Mouse (Mus musculus): Measurements from ENCODE around the gene Lrrc7. TPM values are rescaled to one million over a fixed set of nuclear protein-coding genes. Genes with fewer than 3 reads are reported as not detected.

Lrrc7 gene
- total RNA-seq, 1 experiment: not detected

- in situ Hi-C loops (cut with MboI; ENCODE audit: low sequenced_read_pairs in 2 of 2, unreplicated experiment in 2 of 2): no loop called here
Measured at GRCm38 (mm10) chr3:158278631-158279030, 283.4 kb downstream of the Lrrc7 start.

GRCm38 (mm10) chr3:158272700-158273099 is 289.3 kb downstream of the Lrrc7 start:
- Histone ChIP-seq H3K9ac (ENCODE audit: insufficient read depth, low read depth, low read length, poor library complexity, severe bottlenecking) (no peak overlapping the region), H3K4me3 (ENCODE audit: insufficient read depth in 1 of 2, low read depth in 1 of 2, low read length in 2 of 2, poor library complexity in 1 of 2, severe bottlenecking in 1 of 2) (no peak overlapping the region), H3K9me3 (ENCODE audit: control insufficient read depth, insufficient read depth, low read depth, low read length) (no peaks in the 10 kb centered on the region), H3K36me3 (ENCODE audit: control insufficient read depth, insufficient read depth, low read length, poor library complexity, severe bottlenecking) (no peaks in the 10 kb centered on the region), H3K27ac (ENCODE audit: insufficient read depth, low read depth, low read length, poor library complexity, severe bottlenecking) (no peak overlapping the region), H3K4me1 (ENCODE audit: control insufficient read depth in 2 of 2, insufficient read depth in 2 of 2, low read length in 2 of 2, poor library complexity in 1 of 2) (no peaks in the 10 kb centered on the region)
- no peak for DNase-seq (ENCODE audit: low read depth, low spot score)
- in situ Hi-C loops (cut with MboI; ENCODE audit: low sequenced_read_pairs in 2 of 2, unreplicated experiment in 2 of 2): no loop called here
- TF ChIP-seq MAFK (IDR thresholded peaks at IDR 0.05; ENCODE audit: insufficient read depth, low read depth, low read length) (no peak), ZNF384 (IDR thresholded peaks at IDR 0.05; ENCODE audit: low read depth, low read length) (no peak), ZC3H11A (IDR thresholded peaks at IDR 0.05; ENCODE audit: borderline replicate concordance, low read depth, low read length) (no peak), CHD2 (IDR thresholded peaks at IDR 0.05; ENCODE audit: low read depth, low read length) (no peak), HCFC1 (IDR thresholded peaks at IDR 0.05; ENCODE audit: borderline replicate concordance, insufficient read depth, low read length) (no peak)

More at GRCm38 (mm10) chr3:158278631-158279030, 283.4 kb downstream of the Lrrc7 start:
- H3K9me3 ChIP-seq (ENCODE audit: control insufficient read depth, insufficient read depth, low read depth, low read length): no peaks in the 10 kb centered on the region
- no peak for DNase-seq (ENCODE audit: low read depth, low spot score)
- no peaks in the 10 kb centered on the region for H3K4me1 ChIP-seq (ENCODE audit: control insufficient read depth in 2 of 2, insufficient read depth in 2 of 2, low read length in 2 of 2, poor library complexity in 1 of 2)
- no peak overlapping the region for H3K27ac ChIP-seq (ENCODE audit: insufficient read depth, low read depth, low read length, poor library complexity, severe bottlenecking)
- H3K4me3 ChIP-seq (ENCODE audit: insufficient read depth in 1 of 2, low read depth in 1 of 2, low read length in 2 of 2, poor library complexity in 1 of 2, severe bottlenecking in 1 of 2): no peak overlapping the region
- no peak overlapping the region for H3K9ac ChIP-seq (ENCODE audit: insufficient read depth, low read depth, low read length, poor library complexity, severe bottlenecking)
- H3K36me3 ChIP-seq (ENCODE audit: control insufficient read depth, insufficient read depth, low read length, poor library complexity, severe bottlenecking): no peaks in the 10 kb centered on the region
- TF ChIP-seq HCFC1 (IDR thresholded peaks at IDR 0.05; ENCODE audit: borderline replicate concordance, insufficient read depth, low read length) (no peak), ZC3H11A (IDR thresholded peaks at IDR 0.05; ENCODE audit: borderline replicate concordance, low read depth, low read length) (no peak), MAFK (IDR thresholded peaks at IDR 0.05; ENCODE audit: insufficient read depth, low read depth, low read length) (no peak), ZNF384 (IDR thresholded peaks at IDR 0.05; ENCODE audit: low read depth, low read length) (no peak), CHD2 (IDR thresholded peaks at IDR 0.05; ENCODE audit: low read depth, low read length) (no peak)

- no peak for DNase-seq (ENCODE audit: low read depth, low spot score)
- H3K4me3 ChIP-seq (ENCODE audit: insufficient read depth in 1 of 2, low read depth in 1 of 2, low read length in 2 of 2, poor library complexity in 1 of 2, severe bottlenecking in 1 of 2): no peak overlapping the region
- in situ Hi-C loops (cut with MboI; ENCODE audit: low sequenced_read_pairs in 2 of 2, unreplicated experiment in 2 of 2): no loop called here
- no peak overlapping the region for H3K27ac ChIP-seq (ENCODE audit: insufficient read depth, low read depth, low read length, poor library complexity, severe bottlenecking)
- no peaks in the 10 kb centered on the region for H3K4me1 ChIP-seq (ENCODE audit: control insufficient read depth in 2 of 2, insufficient read depth in 2 of 2, low read length in 2 of 2, poor library complexity in 1 of 2)
- TF ChIP-seq MAFK (IDR thresholded peaks at IDR 0.05; ENCODE audit: insufficient read depth, low read depth, low read length) (no peak), CHD2 (IDR thresholded peaks at IDR 0.05; ENCODE audit: low read depth, low read length) (no peak), ZNF384 (IDR thresholded peaks at IDR 0.05; ENCODE audit: low read depth, low read length) (no peak), ZC3H11A (IDR thresholded peaks at IDR 0.05; ENCODE audit: borderline replicate concordance, low read depth, low read length) (no peak), HCFC1 (IDR thresholded peaks at IDR 0.05; ENCODE audit: borderline replicate concordance, insufficient read depth, low read length) (no peak)
- no peaks in the 10 kb centered on the region for H3K36me3 ChIP-seq (ENCODE audit: control insufficient read depth, insufficient read depth, low read length, poor library complexity, severe bottlenecking)
- H3K9me3 ChIP-seq (ENCODE audit: control insufficient read depth, insufficient read depth, low read depth, low read length): no peaks in the 10 kb centered on the region
- H3K9ac ChIP-seq (ENCODE audit: insufficient read depth, low read depth, low read length, poor library complexity, severe bottlenecking): no peak overlapping the region
Measured at GRCm38 (mm10) chr3:158270887-158271286, 291.1 kb downstream of the Lrrc7 start.

- no peak for TF ChIP-seq HCFC1 (IDR thresholded peaks at IDR 0.05; ENCODE audit: borderline replicate concordance, insufficient read depth, low read length)
- TF ChIP-seq ZNF384 (IDR thresholded peaks at IDR 0.05; ENCODE audit: low read depth, low read length): no peak
- no peak for TF ChIP-seq CHD2 (IDR thresholded peaks at IDR 0.05; ENCODE audit: low read depth, low read length)
- no peak for TF ChIP-seq ZC3H11A (IDR thresholded peaks at IDR 0.05; ENCODE audit: borderline replicate concordance, low read depth, low read length)
- no peak for TF ChIP-seq MAFK (IDR thresholded peaks at IDR 0.05; ENCODE audit: insufficient read depth, low read depth, low read length)
- no peaks in the 10 kb centered on the region for H3K36me3 ChIP-seq (ENCODE audit: control insufficient read depth, insufficient read depth, low read length, poor library complexity, severe bottlenecking)
- H3K4me1 ChIP-seq (ENCODE audit: control insufficient read depth in 2 of 2, insufficient read depth in 2 of 2, low read length in 2 of 2, poor library complexity in 1 of 2): no peaks in the 10 kb centered on the region
- in situ Hi-C loops (cut with MboI; ENCODE audit: low sequenced_read_pairs in 2 of 2, unreplicated experiment in 2 of 2): no loop called here
- H3K9ac ChIP-seq (ENCODE audit: insufficient read depth, low read depth, low read length, poor library complexity, severe bottlenecking): no peak overlapping the region
- H3K4me3 ChIP-seq (ENCODE audit: insufficient read depth in 1 of 2, low read depth in 1 of 2, low read length in 2 of 2, poor library complexity in 1 of 2, severe bottlenecking in 1 of 2): no peak overlapping the region
- H3K27ac ChIP-seq (ENCODE audit: insufficient read depth, low read depth, low read length, poor library complexity, severe bottlenecking): no peak overlapping the region
- no peak for DNase-seq (ENCODE audit: low read depth, low spot score)
- no peaks in the 10 kb centered on the region for H3K9me3 ChIP-seq (ENCODE audit: control insufficient read depth, insufficient read depth, low read depth, low read length)
Measured at GRCm38 (mm10) chr3:158252576-158252975, 309.4 kb downstream of the Lrrc7 start.

GRCm38 (mm10) chr3:158247672-158248071 is 314.3 kb downstream of the Lrrc7 start:
- Histone ChIP-seq H3K4me1 (ENCODE audit: control insufficient read depth in 2 of 2, insufficient read depth in 2 of 2, low read length in 2 of 2, poor library complexity in 1 of 2) (no peaks in the 10 kb centered on the region), H3K9me3 (ENCODE audit: control insufficient read depth, insufficient read depth, low read depth, low read length) (no peaks in the 10 kb centered on the region), H3K27ac (ENCODE audit: insufficient read depth, low read depth, low read length, poor library complexity, severe bottlenecking) (no peak overlapping the region), H3K4me3 (ENCODE audit: insufficient read depth in 1 of 2, low read depth in 1 of 2, low read length in 2 of 2, poor library complexity in 1 of 2, severe bottlenecking in 1 of 2) (no peak overlapping the region), H3K9ac (ENCODE audit: insufficient read depth, low read depth, low read length, poor library complexity, severe bottlenecking) (no peak overlapping the region), H3K36me3 (ENCODE audit: control insufficient read depth, insufficient read depth, low read length, poor library complexity, severe bottlenecking) (no peaks in the 10 kb centered on the region)
- TF ChIP-seq CHD2 (IDR thresholded peaks at IDR 0.05; ENCODE audit: low read depth, low read length): no peak
- no peak for TF ChIP-seq ZC3H11A (IDR thresholded peaks at IDR 0.05; ENCODE audit: borderline replicate concordance, low read depth, low read length)
- DNase-seq (ENCODE audit: low read depth, low spot score): no peak
- in situ Hi-C loops (cut with MboI; ENCODE audit: low sequenced_read_pairs in 2 of 2, unreplicated experiment in 2 of 2): no loop called here
